15 mouse cellular contexts compared by ENCODE assay signal in genomic region chr19:41907079-41907760, GRCm38 (mm10). TPM values are rescaled to one million over a fixed set of nuclear protein-coding genes. Genes with fewer than 3 reads are reported as not detected.
DNase-seq lines count a peak whose midpoint lies in the region; ATAC-seq lines count a peak whose summit lies in the region.
"Had no signal": no experiment of that assay in that cellular context is flagged by ENCODE, and none has a peak within 500 bp of the region (broad histone marks: within the 10 kb centered on the region; RNA-seq: fewer than 3 reads in every experiment).

No protein-coding gene starts in this region.

- H3K79me2 ChIP-seq in macrophage (ENCODE audit: inconsistent target), result peaks cover 2% of the 10 kb centered on the region

- H3K4me3 ChIP-seq in embryonic facial prominence, embryonic 13.5 days, result no peak overlapping the region
- H3K4me3 ChIP-seq in embryonic facial prominence, embryonic 10.5 days, result no peak overlapping the region
- no peak overlapping the region for H3K4me3 ChIP-seq in lung, embryonic 15.5 days
- H3K4me3 ChIP-seq in kidney, embryonic 16.5 days (ENCODE audit: low read length), result no peak overlapping the region
- H3K4me3 ChIP-seq in macrophage (ENCODE audit: inconsistent target), result no peak overlapping the region

- no peak overlapping the region for H3K4me2 ChIP-seq in embryonic facial prominence, embryonic 13.5 days
- H3K4me2 ChIP-seq in lung, embryonic 15.5 days, result 0 out of 2 replicates have a peak overlapping the region, but pooled peaks have one; percentile 3
- no peak overlapping the region for H3K4me2 ChIP-seq in kidney, embryonic 16.5 days (replicated peaks; ENCODE audit: low read depth, low read length)

- no peak for ATAC-seq in embryonic facial prominence, embryonic 13.5 days (ENCODE audit: insufficient number of reproducible peaks, insufficient read depth, low FRiP score, low TSS enrichment, low read depth)
- no peak for ATAC-seq in lung, embryonic 15.5 days (ENCODE audit: borderline replicate concordance, extremely low read depth, low FRiP score, low TSS enrichment)
- no peak for ATAC-seq in kidney, embryonic 16.5 days (ENCODE audit: low FRiP score, low TSS enrichment)
- ATAC-seq: hindbrain, postnatal 0 days; lung, postnatal 0 days; Patski had no signal

- WGBS in embryonic facial prominence, embryonic 13.5 days, result 52% methylated on average over 8 of the region's 8 CpGs
- WGBS in embryonic facial prominence, embryonic 10.5 days, result 62% methylated on average over 8 of the region's 8 CpGs
- WGBS in lung, embryonic 15.5 days, result 20% methylated on average over 8 of the region's 8 CpGs
- WGBS in kidney, embryonic 16.5 days, result 49% methylated on average over 8 of the region's 8 CpGs
- 69% methylated on average over 6 of the region's 8 CpGs for whole genome bisulfite sequencing in macrophage (ENCODE audit: missing documents)

- no peaks in the 10 kb centered on the region for H3K27me3 ChIP-seq in embryonic facial prominence, embryonic 13.5 days
- no peaks in the 10 kb centered on the region for H3K27me3 ChIP-seq in embryonic facial prominence, embryonic 10.5 days (replicated peaks; ENCODE audit: low read depth, poor library complexity, severe bottlenecking)
- H3K27me3 ChIP-seq in lung, embryonic 15.5 days, result no peaks in the 10 kb centered on the region
- H3K27me3 ChIP-seq in kidney, embryonic 16.5 days (ENCODE audit: insufficient read depth, low read length), result no peaks in the 10 kb centered on the region
- H3K27me3 ChIP-seq: Patski had no signal

- 0 out of 2 replicates have a peak overlapping the region, but pooled peaks have one; percentile 6 for H3K9ac ChIP-seq in embryonic facial prominence, embryonic 13.5 days
- H3K9ac ChIP-seq in lung, embryonic 15.5 days, result no peak overlapping the region
- no peak overlapping the region for H3K9ac ChIP-seq in kidney, embryonic 16.5 days (replicated peaks; ENCODE audit: low read length)

- DNase-seq in embryonic facial prominence, embryonic 10.5 days (ENCODE audit: low spot score), result no peak
- DNase-seq in lung, postnatal 36 days, result no peak
- DNase-seq in adrenal gland, adult (ENCODE audit: inconsistent age in 2 of 2, low spot score in 1 of 2), result no peak
- DNase-seq in frontal cortex, postnatal 25 days (ENCODE audit: low spot score in 2 of 2), result no peak
- DNase-seq: adrenal gland, postnatal 25 days; cerebellum, adult 9-11 months; heart, adult 11 months; thymus, postnatal 36 days had no signal

- no peaks in the 10 kb centered on the region for H3K4me1 ChIP-seq in embryonic facial prominence, embryonic 13.5 days
- no peaks in the 10 kb centered on the region for H3K4me1 ChIP-seq in embryonic facial prominence, embryonic 10.5 days
- peaks cover 27% of the 10 kb centered on the region for H3K4me1 ChIP-seq in lung, embryonic 15.5 days
- peaks cover 6% of the 10 kb centered on the region; the same call in 1 of the 2 replicates for H3K4me1 ChIP-seq in kidney, embryonic 16.5 days (ENCODE audit: insufficient read depth, low read length)

- no peaks in the 10 kb centered on the region for H3K36me3 ChIP-seq in embryonic facial prominence, embryonic 13.5 days
- H3K36me3 ChIP-seq in embryonic facial prominence, embryonic 10.5 days (replicated peaks), result no peaks in the 10 kb centered on the region
- no peaks in the 10 kb centered on the region for H3K36me3 ChIP-seq in lung, embryonic 15.5 days
- no peaks in the 10 kb centered on the region for H3K36me3 ChIP-seq in kidney, embryonic 16.5 days (ENCODE audit: insufficient read depth, low read length)
- no peaks in the 10 kb centered on the region for H3K36me3 ChIP-seq in macrophage (ENCODE audit: inconsistent target)

- H3K27ac ChIP-seq in embryonic facial prominence, embryonic 13.5 days, result no peak overlapping the region; the same call in 1 of the 2 replicates
- H3K27ac ChIP-seq in embryonic facial prominence, embryonic 10.5 days (replicated peaks), result no peak overlapping the region
- H3K27ac ChIP-seq in lung, embryonic 15.5 days, result peak overlapping the region; percentile 66
- H3K27ac ChIP-seq in kidney, embryonic 16.5 days (ENCODE audit: low read length), result peak overlapping the region; percentile 18; the same call in 1 of the 2 replicates
- H3K27ac ChIP-seq in macrophage, result peak overlapping the region; percentile 10; the same call in 1 of the 2 replicates
- H3K27ac ChIP-seq: hindbrain, postnatal 0 days had no signal

- H3K9me3 ChIP-seq in embryonic facial prominence, embryonic 13.5 days, result no peaks in the 10 kb centered on the region
- H3K9me3 ChIP-seq in embryonic facial prominence, embryonic 10.5 days, result no peaks in the 10 kb centered on the region
- no peaks in the 10 kb centered on the region for H3K9me3 ChIP-seq in lung, embryonic 15.5 days
- H3K9me3 ChIP-seq in kidney, embryonic 16.5 days (ENCODE audit: low read length), result no peaks in the 10 kb centered on the region

RNA-seq across cellular contexts. Expression of gene Pgam1, which starts 4.5 kb away (rescaled TPM):
- 539 and 631 TPM in 2 replicates for polyA plus RNA-seq in embryonic facial prominence, embryonic 13.5 days (2015; fragmentation: Nextera tagmentation; extraction: Ambion mirVana)
- 1,003 and 1,124 TPM in 2 replicates for polyA plus RNA-seq in embryonic facial prominence, embryonic 10.5 days (2016; fragmentation: Nextera tagmentation; extraction: Ambion mirVana)
- polyA plus RNA-seq in lung, embryonic 15.5 days (2015; fragmentation: Nextera tagmentation; extraction: Ambion mirVana), result 619 and 635 TPM in 2 replicates
- polyA plus RNA-seq in kidney, embryonic 16.5 days (2015; fragmentation: Nextera tagmentation; extraction: Ambion mirVana), result 823 and 859 TPM in 2 replicates
- total RNA-seq in macrophage (2018; cell fraction: chromatin; rRNA removed), result 10 to 100 TPM in 25 of 26 experiments, 1 to 10 TPM in 1; 7.5 to 76.5 (median 25.1) TPM
- 100 to 1,000 TPM; 264 to 454 (median 349) TPM for total RNA-seq in macrophage (2018; cell fraction: cytosol; rRNA removed)
- total RNA-seq in macrophage (2018; cell fraction: nucleus; rRNA removed), result 100 to 1,000 TPM in 14 of 26 experiments, 10 to 100 TPM in 12; 47.8 to 175 (median 103) TPM
- 316 to 518 TPM (median 374 TPM) in 3 replicates for polyA plus RNA-seq in macrophage (2018)

RNA-seq across cellular contexts. Expression of gene Rrp12, which starts 11.2 kb away (rescaled TPM):
- 15.2 and 16.8 TPM in 2 replicates for polyA plus RNA-seq in embryonic facial prominence, embryonic 13.5 days (2015; fragmentation: Nextera tagmentation; extraction: Ambion mirVana)
- 36.3 and 38.9 TPM in 2 replicates for polyA plus RNA-seq in embryonic facial prominence, embryonic 10.5 days (2016; fragmentation: Nextera tagmentation; extraction: Ambion mirVana)
- 13.7 and 13.8 TPM in 2 replicates for polyA plus RNA-seq in lung, embryonic 15.5 days (2015; fragmentation: Nextera tagmentation; extraction: Ambion mirVana)
- 16.9 and 18.8 TPM in 2 replicates for polyA plus RNA-seq in kidney, embryonic 16.5 days (2015; fragmentation: Nextera tagmentation; extraction: Ambion mirVana)
- 10 to 100 TPM in 7 of 26 experiments, 1 to 10 TPM in 19; 2.3 to 18.2 (median 8.3) TPM for total RNA-seq in macrophage (2018; cell fraction: chromatin; rRNA removed)
- total RNA-seq in macrophage (2018; cell fraction: cytosol; rRNA removed), result 1 to 10 TPM; 3.5 to 6.7 (median 5.1) TPM
- 10 to 100 TPM in 2 of 26 experiments, 1 to 10 TPM in 24; 2.5 to 18.5 (median 5.6) TPM for total RNA-seq in macrophage (2018; cell fraction: nucleus; rRNA removed)
- 3.8 to 15.5 TPM (median 6.8 TPM) in 3 replicates for polyA plus RNA-seq in macrophage (2018)

RNA-seq across cellular contexts. Expression of gene Exosc1, which starts 26.0 kb away (rescaled TPM):
- polyA plus RNA-seq in embryonic facial prominence, embryonic 13.5 days (2015; fragmentation: Nextera tagmentation; extraction: Ambion mirVana), result 88.2 and 90.2 TPM in 2 replicates
- 94.3 and 96.8 TPM in 2 replicates for polyA plus RNA-seq in embryonic facial prominence, embryonic 10.5 days (2016; fragmentation: Nextera tagmentation; extraction: Ambion mirVana)
- 71.4 and 72.6 TPM in 2 replicates for polyA plus RNA-seq in lung, embryonic 15.5 days (2015; fragmentation: Nextera tagmentation; extraction: Ambion mirVana)
- 74.0 and 78.8 TPM in 2 replicates for polyA plus RNA-seq in kidney, embryonic 16.5 days (2015; fragmentation: Nextera tagmentation; extraction: Ambion mirVana)
- 10 to 100 TPM in 19 of 26 experiments, 1 to 10 TPM in 7; 3.9 to 35.7 (median 16.0) TPM for total RNA-seq in macrophage (2018; cell fraction: chromatin; rRNA removed)
- total RNA-seq in macrophage (2018; cell fraction: cytosol; rRNA removed), result 10 to 100 TPM; 10.2 to 27.9 (median 20.5) TPM
- total RNA-seq in macrophage (2018; cell fraction: nucleus; rRNA removed), result 10 to 100 TPM in 17 of 26 experiments, 1 to 10 TPM in 9; 5.3 to 35.8 (median 13.5) TPM
- polyA plus RNA-seq in macrophage (2018), result 15.3 to 37.7 TPM (median 36.0 TPM) in 3 replicates

RNA-seq across cellular contexts. Expression of gene Zdhhc16, which starts 26.1 kb away (rescaled TPM):
- polyA plus RNA-seq in embryonic facial prominence, embryonic 13.5 days (2015; fragmentation: Nextera tagmentation; extraction: Ambion mirVana), result 91.2 and 97.3 TPM in 2 replicates
- 85.4 and 85.7 TPM in 2 replicates for polyA plus RNA-seq in embryonic facial prominence, embryonic 10.5 days (2016; fragmentation: Nextera tagmentation; extraction: Ambion mirVana)
- polyA plus RNA-seq in lung, embryonic 15.5 days (2015; fragmentation: Nextera tagmentation; extraction: Ambion mirVana), result 88.1 and 96.2 TPM in 2 replicates
- 89.1 and 94.4 TPM in 2 replicates for polyA plus RNA-seq in kidney, embryonic 16.5 days (2015; fragmentation: Nextera tagmentation; extraction: Ambion mirVana)
- 10 to 100 TPM; 30.4 to 96.2 (median 73.6) TPM for total RNA-seq in macrophage (2018; cell fraction: chromatin; rRNA removed)
- total RNA-seq in macrophage (2018; cell fraction: cytosol; rRNA removed), result 10 to 100 TPM; 20.2 to 31.1 (median 25.7) TPM
- 10 to 100 TPM; 27.2 to 91.0 (median 47.7) TPM for total RNA-seq in macrophage (2018; cell fraction: nucleus; rRNA removed)
- 17.4 to 32.6 TPM (median 29.9 TPM) in 3 replicates for polyA plus RNA-seq in macrophage (2018)

RNA-seq across cellular contexts. Expression of gene Frat2, which starts 59.3 kb away (rescaled TPM):
- polyA plus RNA-seq in embryonic facial prominence, embryonic 13.5 days (2015; fragmentation: Nextera tagmentation; extraction: Ambion mirVana), result 4.9 and 5.3 TPM in 2 replicates
- polyA plus RNA-seq in embryonic facial prominence, embryonic 10.5 days (2016; fragmentation: Nextera tagmentation; extraction: Ambion mirVana), result 3.8 and 4.3 TPM in 2 replicates
- 4.1 and 4.4 TPM in 2 replicates for polyA plus RNA-seq in lung, embryonic 15.5 days (2015; fragmentation: Nextera tagmentation; extraction: Ambion mirVana)
- 3.7 and 4.7 TPM in 2 replicates for polyA plus RNA-seq in kidney, embryonic 16.5 days (2015; fragmentation: Nextera tagmentation; extraction: Ambion mirVana)
- 1 to 10 TPM in 8 of 26 experiments, under 1 TPM in 7, not detected in 11; 0.36 to 6.6 (median 1.0) TPM for total RNA-seq in macrophage (2018; cell fraction: chromatin; rRNA removed)
- total RNA-seq in macrophage (2018; cell fraction: cytosol; rRNA removed), result 1 to 10 TPM in 13 of 26 experiments, under 1 TPM in 13; 0.03 to 6.3 (median 1.1) TPM
- total RNA-seq in macrophage (2018; cell fraction: nucleus; rRNA removed), result 1 to 10 TPM in 13 of 26 experiments, under 1 TPM in 6, not detected in 7; 0.25 to 4.3 (median 1.3) TPM
- polyA plus RNA-seq in macrophage (2018), result 0.41 to 4.5 TPM (median 3.0 TPM) in 3 replicates

Comparison
In these comparisons a context has a peak if more than half of its experiments do, and no peak if none do; other contexts are left out.
1. H3K27ac ChIP-seq: peak in lung, embryonic 15.5 days (single experiment), kidney, embryonic 16.5 days (single experiment) and macrophage (single experiment); none in embryonic facial prominence, embryonic 13.5 days (single experiment) and embryonic facial prominence, embryonic 10.5 days (single experiment).